Mouse (Mus musculus): Measurements from ENCODE around the gene Pdgfb.

Pdgfb gene

DNA sequence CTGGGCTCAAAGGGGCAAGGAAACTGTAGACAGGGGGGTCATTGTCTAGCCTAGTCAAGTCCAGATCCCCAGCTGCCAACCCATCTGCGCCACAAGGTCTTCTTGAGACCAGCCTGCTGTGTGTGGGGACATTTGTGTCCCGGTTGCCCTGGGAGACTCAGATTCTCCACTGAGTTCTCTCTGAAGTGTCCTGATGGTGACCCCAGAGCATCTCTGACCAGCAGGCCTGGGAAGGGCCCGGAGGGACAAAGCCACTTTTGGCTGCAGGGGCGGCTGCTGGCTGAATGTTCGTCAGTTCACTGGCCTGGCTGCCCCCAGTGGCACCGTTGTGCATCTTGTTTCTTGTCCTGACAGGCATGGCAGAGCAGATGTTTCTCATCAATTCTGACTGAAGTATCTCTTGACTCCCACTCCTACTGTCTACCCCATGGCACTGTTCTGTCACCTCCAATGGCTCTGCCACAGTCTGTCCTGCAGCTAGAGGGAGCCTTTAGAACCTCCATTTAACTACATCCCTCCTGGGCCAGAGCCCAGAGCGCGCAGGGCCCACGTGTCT, 53.3 kb downstream of the Pdgfb start:
- DNase-seq (ENCODE audit: low read depth, low spot score), result no peak

DNA sequence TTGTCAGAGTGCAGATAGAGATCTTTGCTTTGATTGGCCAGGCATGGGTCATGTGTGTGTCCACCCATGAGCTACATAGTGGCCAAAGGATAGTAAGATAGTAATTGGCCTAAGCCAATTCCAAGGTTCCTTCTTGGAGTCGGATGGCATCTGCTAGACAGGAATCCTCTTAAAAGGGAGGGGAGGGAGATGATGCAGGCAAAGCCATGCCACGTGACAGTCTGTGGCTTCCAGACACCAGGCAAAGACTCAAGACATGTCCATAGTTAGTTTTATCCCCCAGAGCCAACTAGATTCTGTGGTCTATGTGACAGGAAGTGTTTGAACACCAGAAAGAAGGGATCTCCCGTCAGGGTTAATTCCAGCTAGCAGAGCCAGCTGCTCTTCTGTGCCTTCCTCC, 56.4 kb downstream of the Pdgfb start:
- no peak for DNase-seq (ENCODE audit: low read depth, low spot score)

DNA sequence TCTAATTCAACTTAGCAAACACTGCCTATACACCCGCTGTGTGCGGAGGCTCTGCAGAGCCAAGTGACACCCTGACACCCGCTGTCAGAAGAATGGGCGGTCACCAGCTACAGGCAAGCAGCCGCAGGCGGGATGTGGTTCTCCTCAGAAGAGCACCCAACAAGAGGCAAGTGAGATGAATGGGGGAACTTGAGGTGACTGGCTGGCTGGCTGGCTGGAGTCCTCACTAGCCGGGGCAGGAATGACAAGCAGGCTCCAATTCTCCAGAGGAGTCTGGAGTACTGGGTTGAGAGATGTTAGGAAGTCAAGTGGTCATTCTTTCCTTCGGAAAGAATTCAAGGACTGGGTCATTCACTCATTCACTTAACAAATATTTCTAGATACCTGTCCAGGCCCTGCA, 58.2 kb downstream of the Pdgfb start:
- DNase-seq (ENCODE audit: low read depth, low spot score), result no peak

DNA sequence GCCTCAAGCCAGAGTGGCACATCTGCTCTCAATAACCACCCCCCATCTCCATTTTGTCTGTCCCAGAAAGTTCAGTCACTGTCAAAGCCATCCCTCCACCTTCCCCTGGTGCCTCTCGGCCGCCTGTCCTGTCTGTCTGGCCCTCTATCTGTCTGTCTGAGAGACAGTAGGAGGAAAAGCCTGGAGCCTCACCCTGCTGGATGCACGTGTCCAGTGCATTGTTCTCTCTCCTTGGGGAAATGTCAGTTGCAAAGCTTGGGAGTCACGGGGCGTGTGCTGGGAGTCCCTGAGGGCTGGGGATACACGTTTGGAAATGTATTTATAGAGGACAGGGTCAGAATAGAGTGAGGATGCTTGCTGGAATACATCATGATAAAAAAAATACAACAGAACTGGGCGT, 61.3 kb downstream of the Pdgfb start:
- no peak for DNase-seq (ENCODE audit: low read depth, low spot score)

DNA sequence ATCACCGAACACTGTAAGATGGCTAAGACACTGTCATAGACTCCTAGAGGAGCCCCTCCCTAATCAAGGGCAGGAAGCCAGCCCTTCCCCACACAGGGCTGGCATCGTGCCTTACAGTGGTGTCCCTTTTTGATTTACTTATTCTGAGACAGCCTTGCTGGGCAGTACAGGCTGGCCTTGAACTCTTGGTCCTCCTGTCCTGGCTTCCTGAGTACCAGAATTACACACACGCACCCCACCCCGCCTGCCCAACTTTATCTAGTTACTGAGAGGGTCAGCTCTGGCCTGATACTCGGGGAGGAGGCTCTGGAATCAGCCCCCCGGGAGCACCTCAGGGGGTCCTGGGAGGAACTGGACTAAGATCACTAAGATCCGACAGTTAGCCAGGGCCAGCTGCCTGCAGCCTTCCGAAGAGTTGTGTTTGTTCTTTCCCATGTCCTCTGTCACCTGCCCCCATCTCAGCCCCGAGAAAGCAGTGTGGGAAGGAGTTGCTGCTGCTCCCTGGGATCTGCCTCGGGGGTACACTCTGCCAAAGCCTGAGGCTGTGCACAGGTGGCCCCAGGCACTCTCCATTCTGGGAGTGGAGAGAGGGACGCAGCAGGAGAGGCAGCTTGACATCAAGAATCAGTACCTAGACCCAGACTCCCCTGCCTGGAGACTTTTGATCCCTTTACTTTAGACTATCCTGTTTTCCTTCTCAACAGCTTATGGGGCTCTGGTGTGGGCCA, 62.1 kb downstream of the Pdgfb start:
- no peak for DNase-seq (ENCODE audit: low read depth, low spot score)

DNA sequence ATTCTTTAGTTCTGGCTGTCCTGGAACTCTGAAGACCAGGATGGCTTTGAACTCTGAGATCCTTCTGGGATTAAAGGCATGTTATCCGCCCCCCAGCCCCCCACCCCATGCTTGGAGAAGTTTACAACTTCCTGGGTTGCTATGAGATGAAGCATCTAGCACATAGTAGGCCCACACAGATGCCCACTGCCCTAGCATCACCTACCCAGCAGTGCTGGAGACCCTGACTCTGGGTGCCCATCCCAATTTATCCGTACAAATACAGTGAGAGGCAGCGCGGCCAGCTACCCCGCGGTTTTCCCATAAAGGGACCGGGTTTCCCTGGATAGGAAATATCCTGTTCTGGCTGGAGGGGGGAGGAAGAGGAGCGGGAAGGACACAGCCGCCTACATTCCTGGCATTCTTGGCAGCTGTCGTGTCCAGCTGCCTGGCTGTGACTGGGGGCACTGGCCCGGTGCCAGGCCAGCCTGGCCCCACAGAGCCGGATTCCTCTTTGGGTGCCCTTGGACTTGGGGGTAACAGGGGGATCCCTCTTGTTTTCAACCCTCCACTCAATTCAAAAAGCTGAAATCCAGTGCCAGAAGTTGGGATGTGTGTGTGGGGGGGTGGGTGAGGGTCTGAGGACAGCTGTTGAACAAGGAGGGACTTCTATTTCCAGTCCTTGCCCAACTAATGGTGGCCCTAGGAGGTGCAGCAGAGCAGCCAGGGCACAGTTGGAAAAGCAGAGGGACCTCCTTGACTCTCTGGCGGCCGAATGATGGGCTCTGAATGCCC, 62.9 kb downstream of the Pdgfb start:
- DNase-seq (ENCODE audit: low read depth, low spot score), result no peak

DNA sequence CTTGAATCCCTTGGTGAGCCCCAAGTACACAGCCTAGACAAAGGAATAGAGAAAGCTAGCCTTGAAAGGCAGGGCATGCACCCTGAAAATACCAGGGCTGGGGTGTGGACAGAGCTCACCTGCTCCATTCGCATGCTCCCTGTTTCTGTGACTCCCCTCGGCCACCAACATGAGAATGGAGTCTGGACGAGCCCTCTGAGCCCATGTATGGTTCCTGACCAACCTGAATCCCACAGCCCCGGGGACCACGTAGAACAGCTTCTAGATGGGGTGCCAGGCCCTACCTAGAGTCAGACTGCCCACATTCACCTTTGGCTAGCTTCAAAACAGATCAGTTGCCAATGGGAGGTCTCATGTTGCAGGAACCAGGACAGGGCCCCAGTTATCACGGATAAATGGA, 63.6 kb downstream of the Pdgfb start:
- no peak for DNase-seq (ENCODE audit: low read depth, low spot score)

DNA sequence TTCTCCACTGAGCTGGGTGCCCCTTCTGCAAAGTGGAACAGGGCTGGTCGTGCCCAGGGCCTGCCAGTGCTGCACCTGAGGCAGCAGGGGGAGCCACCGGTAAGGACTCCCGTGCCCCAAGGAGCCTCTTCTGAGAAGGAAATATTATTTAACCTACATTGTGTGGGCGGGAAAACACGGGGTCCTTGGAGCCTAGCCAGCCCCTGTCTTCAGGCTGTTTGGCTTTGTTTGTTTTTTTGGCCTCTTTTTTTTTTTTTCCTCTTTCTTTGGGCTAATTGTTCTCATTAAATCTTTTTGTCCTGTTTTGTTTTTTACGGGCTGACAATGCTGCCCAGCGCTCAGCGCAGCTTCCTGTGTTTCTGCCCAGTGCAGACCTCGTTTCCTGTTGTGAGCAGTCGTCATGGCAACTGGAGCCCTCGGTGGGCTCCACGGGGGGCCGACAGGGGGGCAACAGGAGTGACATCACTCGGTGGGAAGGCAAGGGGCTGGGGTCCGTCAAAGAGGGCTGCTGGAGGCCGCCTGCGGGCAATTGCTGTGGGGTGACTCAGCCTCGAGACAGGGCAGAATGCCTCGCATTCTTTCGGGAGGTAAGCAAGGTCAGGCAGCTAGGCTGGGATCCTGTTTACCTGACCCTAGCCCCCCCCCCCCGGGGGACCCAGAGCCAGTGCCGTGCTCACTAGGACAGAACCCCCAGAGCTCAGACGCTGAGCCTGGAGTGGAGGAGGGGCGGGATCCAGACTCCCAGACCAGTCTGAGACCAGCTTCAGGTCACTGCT, 64.3 kb downstream of the Pdgfb start:
- peak; percentile 65 for DNase-seq (ENCODE audit: low read depth, low spot score)

DNA sequence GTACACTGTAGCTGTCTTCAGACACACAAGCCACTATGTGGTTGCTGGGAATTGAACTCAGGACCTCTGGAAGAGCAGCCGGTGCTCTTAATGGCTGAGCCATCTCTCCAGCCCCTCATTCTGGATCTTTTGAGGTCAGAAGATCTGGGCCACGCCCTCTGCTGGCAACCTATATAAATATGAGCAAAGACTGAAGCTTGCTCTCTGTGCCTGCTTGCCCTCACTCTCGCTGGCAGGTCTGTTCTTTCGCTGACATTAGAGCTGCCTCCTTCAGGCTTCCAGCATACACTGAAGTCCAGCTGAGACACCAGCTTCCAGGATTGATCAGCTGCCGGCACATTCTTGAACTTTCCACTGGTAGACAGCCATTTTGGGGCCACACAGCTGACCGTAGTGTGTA, 67.1 kb downstream of the Pdgfb start:
- no peak for DNase-seq (ENCODE audit: low read depth, low spot score)

DNA sequence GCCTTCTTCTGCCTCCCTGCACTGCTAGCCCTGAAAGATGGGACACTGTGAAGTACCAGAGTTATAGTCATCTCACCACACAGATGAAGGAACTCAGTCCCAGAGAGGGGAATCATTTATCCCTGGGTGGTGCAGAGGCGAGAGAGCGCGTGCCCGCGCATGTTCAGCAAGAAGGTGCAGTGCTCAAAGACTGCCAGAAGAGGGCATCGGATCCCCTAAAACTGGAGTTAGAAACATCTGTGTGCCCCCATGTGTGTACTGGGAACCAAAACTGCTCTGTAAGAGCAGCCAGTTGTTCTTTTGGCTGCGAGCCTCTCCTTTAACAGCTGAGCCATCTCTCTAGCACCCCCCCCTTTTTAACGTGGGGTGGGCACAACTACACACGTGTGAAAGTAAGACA, 68.0 kb downstream of the Pdgfb start:
- DNase-seq (ENCODE audit: low read depth, low spot score), result peak; percentile 83

DNA sequence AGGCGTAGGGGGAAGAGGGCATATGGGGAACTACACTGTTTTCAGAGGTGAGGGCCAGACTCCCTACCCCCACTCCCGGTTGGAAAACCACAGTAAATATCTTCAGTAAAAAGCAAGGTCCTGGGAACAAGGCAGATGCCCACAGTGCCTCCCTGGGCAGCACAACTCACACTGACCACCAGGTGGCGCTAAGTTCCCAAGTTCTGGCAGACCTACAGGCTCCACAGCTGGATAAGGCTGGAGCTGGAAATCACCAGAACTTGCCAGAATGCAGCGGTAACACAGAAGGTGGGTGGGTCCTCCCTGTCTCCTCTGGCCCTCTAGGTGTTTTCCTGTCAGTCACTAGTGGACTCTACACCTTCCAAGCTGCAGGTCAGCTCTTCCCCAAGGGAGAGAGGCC, 68.8 kb downstream of the Pdgfb start:
- peak; percentile 79 for DNase-seq (ENCODE audit: low read depth, low spot score)
